Mouse (Mus musculus): ENCODE data around the gene Ube2j1. TPM values are rescaled to one million over a fixed set of nuclear protein-coding genes. Genes with fewer than 3 reads are reported as not detected.

Gene Ube2j1
- total RNA-seq, 2 experiments from 2014 or later = 98.5 to 104 TPM

DNA sequence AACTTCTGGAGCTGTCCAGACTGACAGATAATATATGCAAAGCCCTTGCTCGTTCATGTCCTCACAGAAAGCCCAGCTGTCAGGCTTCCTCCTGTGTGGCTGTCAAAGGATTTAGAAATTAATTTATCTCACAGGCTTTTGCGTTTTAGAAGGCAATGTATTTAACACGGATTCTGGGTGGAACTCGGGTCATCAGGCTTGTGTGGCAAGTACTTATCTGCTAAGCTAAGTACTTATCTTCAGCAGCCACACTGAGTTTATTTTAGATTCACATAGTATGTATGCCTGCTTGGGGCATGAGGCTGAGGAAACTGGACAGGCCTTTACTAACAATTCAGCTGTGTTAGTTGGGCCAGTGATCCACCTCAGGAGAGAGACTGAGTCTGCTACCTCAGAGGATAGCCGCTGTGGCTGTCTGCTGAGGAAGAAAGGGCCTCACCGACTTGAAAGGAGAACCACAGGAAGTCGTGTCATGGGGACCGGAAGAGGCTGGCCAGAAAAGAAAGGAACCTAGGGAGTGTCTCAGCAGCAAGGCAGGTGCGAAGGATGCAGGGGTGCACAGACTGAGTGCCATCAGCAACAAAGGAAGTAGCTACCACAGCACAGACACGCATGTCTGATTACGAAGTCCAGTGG, 41.4 kb downstream of the Ube2j1 start:
- no peak for DNase-seq

DNA sequence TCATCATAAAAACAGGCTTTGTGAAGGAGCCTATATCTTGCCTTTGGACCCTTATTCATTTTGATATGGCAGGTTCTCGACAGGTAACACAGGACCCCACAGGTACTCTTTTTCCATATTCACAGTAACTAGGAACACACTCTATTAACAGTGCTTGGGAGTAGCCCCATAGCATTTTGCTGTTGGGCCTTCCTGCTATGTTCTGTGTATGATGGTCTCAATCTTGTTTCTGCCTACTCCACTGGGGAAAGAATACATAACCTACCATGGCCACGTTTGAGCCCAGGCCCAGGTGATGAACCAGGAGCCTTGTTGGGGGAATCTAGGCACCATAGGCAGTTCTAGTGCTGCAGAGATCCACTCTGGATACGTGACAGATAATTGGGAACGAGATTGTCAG, 43.2 kb downstream of the Ube2j1 start:
- DNase-seq = no peak

DNA sequence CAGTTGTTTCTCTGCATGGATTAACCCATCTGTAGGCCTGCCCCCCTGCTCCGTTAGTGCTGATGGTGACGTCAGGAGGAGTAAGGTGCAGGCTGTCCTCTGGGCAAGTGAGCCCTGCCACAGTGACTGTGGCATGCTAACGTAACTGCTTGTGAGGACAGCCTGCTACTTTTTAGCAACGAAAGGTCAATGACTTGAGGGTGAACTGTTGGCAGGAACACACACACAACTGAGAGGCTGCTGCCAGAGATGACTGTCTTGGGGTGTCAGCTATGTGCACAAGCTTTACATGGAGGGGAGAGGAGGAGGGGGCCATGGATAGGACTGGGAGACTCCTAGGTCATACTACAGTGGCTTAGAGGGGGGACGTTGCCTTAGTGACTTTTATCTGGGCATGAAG, 43.6 kb downstream of the Ube2j1 start:
- no peak for DNase-seq

DNA sequence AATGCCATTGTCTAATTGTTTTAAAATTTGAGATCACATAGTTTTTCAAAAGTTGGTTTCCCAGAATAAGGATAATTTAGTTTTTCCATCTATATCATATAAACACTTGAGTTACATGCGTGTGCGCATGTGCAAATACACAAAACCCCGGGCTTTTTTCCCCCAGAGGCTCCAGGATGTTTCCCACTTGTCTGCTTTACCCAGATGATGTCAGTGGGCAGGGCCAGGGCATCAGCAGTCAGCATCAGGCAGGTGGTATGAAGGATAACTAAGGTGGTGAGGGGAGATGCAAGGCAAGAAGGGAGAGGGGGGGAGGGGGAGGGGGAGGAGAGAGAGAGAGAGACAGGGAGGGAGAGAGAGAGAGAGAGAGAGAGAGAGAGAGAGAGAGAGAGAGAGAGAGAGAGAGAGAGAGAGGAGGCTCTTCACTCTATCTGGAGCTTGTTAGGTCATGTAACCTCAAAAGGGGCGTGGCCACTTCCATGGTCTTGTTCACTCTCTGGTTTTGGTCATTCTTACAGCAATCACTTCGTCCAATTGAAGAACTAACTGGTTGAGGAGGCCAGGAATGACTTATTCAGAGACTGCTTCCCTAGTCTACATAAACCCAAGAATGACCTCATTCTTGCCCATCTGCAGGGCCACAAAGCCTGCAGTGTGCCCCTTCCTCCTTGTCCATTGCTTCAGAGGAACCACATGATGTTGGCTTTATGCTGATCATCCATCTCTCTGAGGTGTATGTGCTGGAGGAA, 44.7 kb downstream of the Ube2j1 start:
- DNase-seq = no peak

DNA sequence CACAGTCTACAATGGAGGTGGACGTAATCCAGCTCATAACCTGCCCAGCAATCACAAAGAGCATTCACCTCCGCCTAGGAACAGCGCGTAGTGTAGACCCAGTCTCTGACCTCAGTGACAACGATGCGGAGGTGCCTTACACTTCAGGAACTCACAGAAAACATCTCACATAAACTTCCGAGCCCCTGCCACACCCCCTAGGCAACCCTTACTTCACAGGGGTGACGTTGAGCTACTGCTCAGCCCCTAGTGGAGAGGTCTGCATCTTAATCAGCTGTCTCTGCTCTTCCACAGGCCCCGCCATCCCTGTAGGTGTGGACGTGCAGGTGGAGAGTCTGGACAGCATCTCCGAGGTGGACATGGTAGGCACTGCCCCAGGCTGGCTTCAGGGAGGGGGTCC, 45.9 kb downstream of the Ube2j1 start:
- no peak for DNase-seq

DNA sequence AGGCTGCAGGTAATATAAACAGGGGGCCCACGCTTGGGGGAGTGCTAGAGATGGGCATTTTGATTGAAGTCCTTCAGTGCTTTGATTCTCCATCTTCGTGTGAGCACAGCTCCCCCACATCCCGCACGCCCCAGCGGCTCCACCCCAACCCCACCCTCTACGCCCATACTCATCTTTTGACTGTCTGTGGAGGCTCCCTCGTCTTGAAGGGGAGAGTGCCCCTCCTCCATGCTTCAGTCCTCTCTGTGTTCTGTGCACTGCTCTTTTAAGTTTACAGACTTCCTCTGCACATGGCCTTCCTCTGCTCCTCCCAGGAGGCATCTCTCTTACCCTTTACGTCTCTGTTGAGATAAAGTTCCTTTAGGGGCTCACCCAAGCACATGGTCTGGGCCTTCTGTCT, 46.5 kb downstream of the Ube2j1 start:
- no peak for DNase-seq

DNA sequence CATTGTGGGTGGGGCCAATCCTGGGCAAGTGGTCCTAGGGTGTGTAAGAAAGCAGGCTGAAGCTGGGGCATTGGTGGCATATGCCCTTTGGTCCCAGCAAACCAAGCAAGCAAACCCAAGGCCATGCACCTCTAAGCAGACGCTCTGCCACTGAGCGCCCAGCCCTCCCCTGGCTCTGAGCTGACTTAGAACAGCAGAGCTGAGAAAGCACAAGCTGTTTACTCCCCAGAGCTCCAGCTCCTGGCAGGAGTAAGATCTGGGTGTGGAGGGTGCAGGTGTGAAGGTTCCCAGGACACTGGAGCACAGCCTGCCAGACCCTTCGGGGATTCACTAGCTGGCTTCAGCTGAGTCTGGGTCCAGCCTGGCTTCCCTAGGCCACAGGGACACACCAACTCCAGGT, 47.3 kb downstream of the Ube2j1 start:
- DNase-seq = no peak

DNA sequence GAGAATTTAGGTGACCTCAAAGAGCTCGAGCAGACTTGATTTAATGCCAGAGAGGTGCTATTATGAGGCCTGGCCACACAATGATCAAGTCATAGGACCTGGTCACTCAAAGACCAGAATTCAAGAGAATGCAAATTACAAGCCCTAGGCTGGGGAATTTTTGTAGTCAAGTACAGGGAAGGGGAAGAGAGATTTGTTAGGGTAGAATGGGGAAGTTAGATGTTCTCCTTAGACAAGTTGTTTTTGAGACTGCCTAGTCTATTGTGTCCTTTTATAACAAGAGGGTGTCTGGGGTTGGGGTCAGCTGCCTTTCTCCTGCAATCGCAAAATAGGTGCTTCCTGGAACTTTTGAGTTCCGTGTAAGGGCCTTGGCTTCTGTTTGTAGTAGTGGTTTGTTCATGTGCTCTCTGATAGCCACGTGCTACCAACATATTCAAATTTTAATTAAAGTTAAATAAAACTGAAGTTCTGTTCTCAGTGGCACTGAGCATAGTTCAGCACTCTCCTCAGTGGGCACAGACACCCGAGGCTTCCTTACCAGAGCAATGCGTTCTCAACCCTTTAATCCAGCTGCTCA, 68.0 kb downstream of the Ube2j1 start:
- no peak for DNase-seq

Other genes starting within 250 kb of the Ube2j1 start
- 10 to 100 TPM; 36.2 to 37.0 TPM for gene Lyrm2, start 231.2 kb upstream of the Ube2j1 start, total RNA-seq (2021)
- 10 to 100 TPM; 39.4 to 43.2 TPM for gene Ankrd6, start 80.6 kb upstream of the Ube2j1 start, total RNA-seq (2021)
- 10 to 100 TPM; 59.8 to 65.4 TPM for gene Rragd, start 48.4 kb upstream of the Ube2j1 start, total RNA-seq (2021)
- under 1 TPM; 0.85 to 0.96 TPM for gene Gabrr2, start 31.6 kb downstream of the Ube2j1 start, total RNA-seq (2021)
- under 1 TPM in 1 of 2 experiments, not detected in 1; 0.20 TPM for gene Gabrr1, start 101.1 kb downstream of the Ube2j1 start, total RNA-seq (2021)
- gene Pm20d2, start 158.3 kb downstream of the Ube2j1 start, total RNA-seq (2021) = 1 to 10 TPM; 7.9 to 9.9 TPM
- 10 to 100 TPM; 26.9 to 28.7 TPM for gene Srsf12, start 177.6 kb downstream of the Ube2j1 start, total RNA-seq (2021)